In genomic region chr4:149897661-149898260, GRCm38 (mm10) we compare ENCODE assay signal across 22 mouse cellular contexts. TPM values are rescaled to one million over a fixed set of nuclear protein-coding genes. Genes with fewer than 3 reads are reported as not detected.
"Had no signal": no experiment of that assay in that cellular context is flagged by ENCODE, and none has a peak within 500 bp of the region (broad histone marks: within the 10 kb centered on the region; RNA-seq: fewer than 3 reads in every experiment).

No protein-coding gene starts in this region.

- DNase-seq: liver, postnatal 0 days; lung, adult 2 months; lung, postnatal 14 days; lung, postnatal 36 days; retina, postnatal 1 day; right cerebral cortex, adult 18-20 months; right cerebral cortex, postnatal 25 days; right cerebral cortex, postnatal 4 days; spleen, adult 18-20 months; thymus, adult 18-20 months; thymus, postnatal 14 days; thymus, postnatal 36 days had no signal

- H3K9ac ChIP-seq: liver, postnatal 0 days; lung, embryonic 15.5 days; midbrain, embryonic 13.5 days; midbrain, embryonic 15.5 days; neural tube, embryonic 12.5 days; stomach, embryonic 15.5 days had no signal

- H3K36me3 ChIP-seq: lung, embryonic 15.5 days; midbrain, embryonic 13.5 days; midbrain, embryonic 15.5 days; stomach, embryonic 15.5 days had no signal

- ATAC-seq: liver, postnatal 0 days; lung, postnatal 0 days; midbrain, embryonic 13.5 days; midbrain, embryonic 15.5 days had no signal

- H3K4me3 ChIP-seq: lung, embryonic 15.5 days; megakaryocyte, embryonic 14.5 days; midbrain, embryonic 13.5 days; midbrain, embryonic 15.5 days; neural tube, embryonic 12.5 days; stomach, embryonic 15.5 days had no signal

- H3K4me2 ChIP-seq: lung, embryonic 15.5 days; midbrain, embryonic 11.5 days; midbrain, embryonic 13.5 days; midbrain, embryonic 15.5 days; neural tube, embryonic 12.5 days; stomach, embryonic 15.5 days had no signal

- H3K27ac ChIP-seq: lung, embryonic 15.5 days; macrophage; midbrain, embryonic 13.5 days; midbrain, embryonic 15.5 days; neural tube, embryonic 12.5 days; stomach, embryonic 15.5 days had no signal

- H3K9me3 ChIP-seq: lung, embryonic 15.5 days; megakaryocyte, embryonic 14.5 days; midbrain, embryonic 13.5 days; midbrain, embryonic 15.5 days; neural tube, embryonic 12.5 days; stomach, embryonic 15.5 days had no signal

- H3K27me3 ChIP-seq: lung, embryonic 15.5 days; midbrain, embryonic 13.5 days; midbrain, embryonic 15.5 days; neural tube, embryonic 12.5 days; stomach, embryonic 15.5 days had no signal

RNA-seq across cellular contexts. Expression of gene Spsb1, which starts 57.1 kb away (rescaled TPM):
- total RNA-seq: monocyte, adult 5-6 weeks had no signal
